Mouse (Mus musculus) kidney, adult 10 weeks (tissue): ENCODE data around the gene 9030025P20Rik. TPM values are rescaled to one million over a fixed set of nuclear protein-coding genes. Genes with fewer than 3 reads are reported as not detected.

Source experiments
- polyA plus RNA-seq: library from polyadenylated mRNA; stranded (reverse); fragments of 350-450 nt; fragmentation: Illumina TruSeq; extraction: RNeasy Lipid Tissue Mini Kit (QIAGEN cat#74804); gene quantifications from one replicate; pipeline ENCODE4 v1.2.3, GENCODE M21; 2014; ENCODE audit warnings: low read depth, low replicate concordance

The 9030025P20Rik gene
- 7.0 TPM for polyA plus RNA-seq

GRCm38 (mm10) chr17:14978362-14979038 is at the start of gene 9030025P20Rik, which contains the start of gene Gm3417:
Gene 9030025P20Rik (plus strand): TSS chr17:14978468.
Gene Gm3417 (minus strand): TSS chr17:14978790.

DNA sequence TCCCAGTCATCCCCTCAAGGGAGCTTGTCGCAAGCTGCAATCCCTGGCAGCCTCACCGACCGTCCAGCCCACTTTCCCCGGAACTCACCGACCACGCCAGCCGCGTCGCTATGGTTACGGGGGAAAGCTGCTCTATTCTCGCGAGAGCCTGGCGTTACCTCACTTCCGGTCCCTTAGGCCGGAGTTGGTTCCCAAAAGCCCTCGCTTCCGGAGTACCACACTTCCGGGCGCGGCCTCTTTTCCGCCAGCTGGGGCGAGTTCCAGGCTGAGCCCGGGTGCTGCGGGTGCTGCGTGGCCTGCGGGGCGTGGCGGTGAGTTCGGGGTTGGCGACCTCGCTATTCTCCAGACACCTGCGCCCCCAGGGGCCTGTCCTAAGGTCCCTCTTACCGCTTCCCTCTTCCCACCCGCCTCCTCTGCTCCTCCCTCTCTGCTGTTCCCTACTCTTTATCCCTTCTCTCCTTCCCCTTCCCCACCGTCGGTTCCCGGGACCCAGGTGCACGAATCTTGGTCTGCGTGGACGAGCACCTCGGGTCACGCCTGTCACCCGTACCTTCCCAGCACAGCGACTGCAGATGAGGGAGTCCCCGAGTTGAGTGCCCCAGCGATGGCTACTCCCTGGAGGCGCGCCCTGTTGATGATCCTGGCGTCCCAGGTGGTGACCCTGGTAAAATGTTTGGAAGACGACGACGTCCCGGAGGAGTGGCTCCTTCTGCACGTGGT is 35.1 kb upstream of the 9030025P20Rik start, which contains the start of the genes Wdr27 and 1600012H06Rik:
TSS of gene Wdr27 (minus strand) at position 150 of the 720 bp plus-strand sequence.
TSS of gene 1600012H06Rik (plus strand) at position 176 of the 720 bp plus-strand sequence.

GRCm38 (mm10) chr17:14960951-14961556 is 17.2 kb upstream of the 9030025P20Rik start, which contains the start of gene Phf10:
Gene Phf10 (minus strand): TSS chr17:14961273.

GRCm38 (mm10) chr17:15009706-15010413 is 31.6 kb downstream of the 9030025P20Rik start, which contains the start of gene Gm3435:
Gene Gm3435 (plus strand): TSS chr17:15010176.

Other genes with a start within 250 kb of the 9030025P20Rik start
- gene Wdr27, start 35.3 kb upstream of the 9030025P20Rik start, polyA plus RNA-seq: 2.1 TPM
- gene 1600012H06Rik, start 35.3 kb upstream of the 9030025P20Rik start, polyA plus RNA-seq: 80.4 TPM
- gene Phf10, start 17.2 kb upstream of the 9030025P20Rik start, polyA plus RNA-seq: 91.2 TPM
- not detected for gene Gm3417, start 322 bp downstream of the 9030025P20Rik start, polyA plus RNA-seq
- 7.9 TPM for gene Gm3435, start 31.7 kb downstream of the 9030025P20Rik start, polyA plus RNA-seq
- 31.0 TPM for gene Ermard, start 62.7 kb downstream of the 9030025P20Rik start, polyA plus RNA-seq
- gene Tcte3, start 63.0 kb downstream of the 9030025P20Rik start, polyA plus RNA-seq: 6.3 TPM
- gene Gm3448, start 63.1 kb downstream of the 9030025P20Rik start, polyA plus RNA-seq: 2.4 TPM